ENCODE assay signal across 27 mouse cellular contexts in genomic region chr1:86006040-86006439, GRCm38 (mm10). TPM values are rescaled to one million over a fixed set of nuclear protein-coding genes. Genes with fewer than 3 reads are reported as not detected.
DNase-seq lines count a peak whose midpoint lies in the region; TF ChIP-seq lines count a peak whose summit lies in the region.
"Had no signal": no experiment of that assay in that cellular context is flagged by ENCODE, and none has a peak within 500 bp of the region (broad histone marks: within the 10 kb centered on the region; RNA-seq: fewer than 3 reads in every experiment).

No protein-coding gene starts in this region.

- no peaks in the 10 kb centered on the region for H3K9me3 ChIP-seq in CH12.LX (replicated peaks; ENCODE audit: low read length)
- H3K9me3 ChIP-seq: embryonic facial prominence, embryonic 10.5 days; embryonic facial prominence, embryonic 12.5 days; forebrain, embryonic 13.5 days; forebrain, embryonic 15.5 days had no signal

- H3K4me1 ChIP-seq in CH12.LX (ENCODE audit: control insufficient read depth in 1 of 2, insufficient read depth in 2 of 2): peaks cover 20 to 27% of the 10 kb centered on the region in 2 experiments
- H3K4me1 ChIP-seq: embryonic facial prominence, embryonic 12.5 days had no signal

- DNase-seq in heart, adult 11 months: peak; percentile 28
- DNase-seq in heart, adult 18-20 months: no peak
- DNase-seq in CH12.LX (ENCODE audit: extremely low read depth): peak; percentile 82
- DNase-seq in induced T-regulatory cell, adult 2 months (ENCODE audit: low read depth): peak; percentile 82
- DNase-seq in T-cell, adult 2 months (ENCODE audit: low spot score): no peak
- DNase-seq in urinary bladder, postnatal 36 days (ENCODE audit: low spot score in 2 of 2): no peak
- DNase-seq: adrenal gland, adult 2 months; adrenal gland, postnatal 10 days; adrenal gland, postnatal 25 days; cerebellum, adult 11 months; cerebellum, adult 18-20 months; cerebellum, adult 8-10 months; cerebellum, adult 9-11 months; cerebellum, postnatal 14 days; cerebellum, postnatal 36 days; forebrain, postnatal 0 days had no signal

- no peaks in the 10 kb centered on the region for H3K27me3 ChIP-seq in CH12.LX (replicated peaks)
- H3K27me3 ChIP-seq: embryonic facial prominence, embryonic 12.5 days; forebrain, embryonic 13.5 days; forebrain, embryonic 15.5 days had no signal

- H3K36me3 ChIP-seq in CH12.LX (replicated peaks in 1 of 2; ENCODE audit: control insufficient read depth in 1 of 2, insufficient read depth in 1 of 2, low read length in 1 of 2): no peaks in the 10 kb centered on the region
- H3K36me3 ChIP-seq: embryonic facial prominence, embryonic 10.5 days; embryonic facial prominence, embryonic 12.5 days; forebrain, embryonic 15.5 days had no signal

- dilution Hi-C loops in CH12.LX (cut with MboI; ENCODE audit: extremely low pct_ligation_motif_present, extremely low pct_unique_long_range_greater_than_20kb, low sequenced_read_pairs): no loop called here

- 0 out of 2 replicates have a peak, but pooled peaks have one; percentile 39 for TF ChIP-seq POLR2A in CH12.LX (IDR thresholded peaks at IDR 0.05; ENCODE audit: low read depth, low read length)

- H3K27ac ChIP-seq in CH12.LX (ENCODE audit: insufficient read depth, low read depth): peak overlapping the region; percentile 27
- H3K27ac ChIP-seq: embryonic facial prominence, embryonic 10.5 days; embryonic facial prominence, embryonic 12.5 days; forebrain, embryonic 13.5 days; forebrain, embryonic 15.5 days had no signal

- TF ChIP-seq CTCF in CH12.LX (conservative IDR thresholded peaks at IDR 0.05 in 1 of 2, IDR thresholded peaks at IDR 0.05 in 1 of 2; ENCODE audit: low read depth in 2 of 2, low read length in 2 of 2): no peak

- no peak overlapping the region for H3K4me3 ChIP-seq in CH12.LX (replicated peaks in 1 of 3; ENCODE audit: low read depth in 2 of 3, low read length in 2 of 3, poor library complexity in 1 of 3)
- H3K4me3 ChIP-seq: embryonic facial prominence, embryonic 10.5 days; embryonic facial prominence, embryonic 12.5 days; forebrain, embryonic 13.5 days; forebrain, embryonic 15.5 days had no signal

- in situ Hi-C loops in CH12.LX (cut with MboI; ENCODE audit: low pct_ligation_motif_present, low pct_unique_long_range_greater_than_20kb, low sequenced_read_pairs): loop anchor here (5.0 kb wide), 4 partner anchors 44 to 254 kb away; partner anchors contain the start of gene Gpr55

- H3K9ac ChIP-seq in CH12.LX (ENCODE audit: insufficient read depth, low read depth): no peak overlapping the region
- H3K9ac ChIP-seq: embryonic facial prominence, embryonic 12.5 days; forebrain, embryonic 13.5 days; forebrain, embryonic 15.5 days; forebrain, postnatal 0 days had no signal

- TF ChIP-seq EP300 in CH12.LX (IDR thresholded peaks at IDR 0.05; ENCODE audit: low read length): peak; percentile 73

- H3K4me2 ChIP-seq in CH12.LX (ENCODE audit: insufficient read depth, low read depth, poor library complexity, severe bottlenecking): peak overlapping the region; percentile 8; the same call in 1 of the 2 replicates
- H3K4me2 ChIP-seq: embryonic facial prominence, embryonic 12.5 days; forebrain, embryonic 13.5 days; forebrain, embryonic 15.5 days had no signal

- no peaks in the 10 kb centered on the region for H3K79me2 ChIP-seq in CH12.LX (replicated peaks; ENCODE audit: control insufficient read depth, extremely low read depth, insufficient read depth, poor library complexity, severe bottlenecking)

- no peak; the same call in none of the 2 replicates for TF ChIP-seq RAD21 in CH12.LX (IDR thresholded peaks at IDR 0.05; ENCODE audit: low read depth, low read length)

TF ChIP-seq in CH12.LX, 34 proteins besides CTCF, POLR2A, EP300 and RAD21:
- TF ChIP-seq ETS1 (conservative IDR thresholded peaks at IDR 0.05; ENCODE audit: low read depth, low read length) (peak; percentile 52; the same call in 1 of the 2 replicates), ZNF384 (IDR thresholded peaks at IDR 0.05; ENCODE audit: low read depth, low read length) (peak; percentile 30; the same call in 1 of the 2 replicates), USF2 (conservative IDR thresholded peaks at IDR 0.05; ENCODE audit: low read depth, low read length) (no peak), CHD2 (IDR thresholded peaks at IDR 0.05; ENCODE audit: low read length) (no peak), IRF4 (IDR thresholded peaks at IDR 0.05; ENCODE audit: low read depth, low read length) (peak; percentile 92), POLR2AphosphoS2 (IDR thresholded peaks at IDR 0.05; ENCODE audit: low read depth, low read length) (no peak), KAT2A (IDR thresholded peaks at IDR 0.05; ENCODE audit: insufficient replicate concordance, low read length) (0 out of 2 replicates have a peak, but pooled peaks have one; percentile 51), BHLHE40 (IDR thresholded peaks at IDR 0.05; ENCODE audit: low read depth, low read length) (peak; percentile 72), RCOR1 (conservative IDR thresholded peaks at IDR 0.05; ENCODE audit: low read depth, low read length) (0 out of 2 replicates have a peak, but pooled peaks have one; percentile 48), TCF12 (IDR thresholded peaks at IDR 0.05; ENCODE audit: low read depth, low read length) (peak; percentile 53), ZC3H11A (IDR thresholded peaks at IDR 0.05; ENCODE audit: low read depth, low read length) (no peak), MAX (IDR thresholded peaks at IDR 0.05; ENCODE audit: low read length) (peak; percentile 68; the same call in 1 of the 2 replicates), CHD1 (IDR thresholded peaks at IDR 0.05; ENCODE audit: low read depth, low read length) (no peak), MEF2A (IDR thresholded peaks at IDR 0.05; ENCODE audit: borderline replicate concordance, low read depth, low read length) (peak; percentile 41; the same call in 1 of the 2 replicates), JUN (IDR thresholded peaks at IDR 0.05; ENCODE audit: insufficient read depth, low read depth, low read length) (peak; percentile 51; the same call in 1 of the 2 replicates), JUND (conservative IDR thresholded peaks at IDR 0.05; ENCODE audit: low read depth, low read length) (peak; percentile 77), USF1 (IDR thresholded peaks at IDR 0.05; ENCODE audit: low read depth, low read length) (no peak), UBTF (IDR thresholded peaks at IDR 0.05; ENCODE audit: low read depth, low read length) (no peak), SIN3A (IDR thresholded peaks at IDR 0.05; ENCODE audit: low read length) (peak; percentile 60; the same call in 1 of the 2 replicates), ELF1 (IDR thresholded peaks at IDR 0.05; ENCODE audit: low read depth, low read length) (no peak), E2F4 (IDR thresholded peaks at IDR 0.05; ENCODE audit: insufficient replicate concordance, low read depth, low read length) (0 out of 2 replicates have a peak, but pooled peaks have one; percentile 40), NRF1 (IDR thresholded peaks at IDR 0.05; ENCODE audit: low read depth, low read length) (peak; percentile 32; the same call in 1 of the 2 replicates), ZKSCAN1 (IDR thresholded peaks at IDR 0.05; ENCODE audit: borderline replicate concordance, low read depth, low read length) (no peak), MXI1 (IDR thresholded peaks at IDR 0.05; ENCODE audit: low read depth, low read length) (peak; percentile 42; the same call in 1 of the 2 replicates), MAZ (IDR thresholded peaks at IDR 0.05; ENCODE audit: low read depth, low read length) (no peak; the same call in 1 of the 2 replicates), MAFK (IDR thresholded peaks at IDR 0.05; ENCODE audit: insufficient replicate concordance, low read length) (peak; percentile 59; the same call in 1 of the 2 replicates), GABPA (IDR thresholded peaks at IDR 0.05; ENCODE audit: insufficient replicate concordance, low read depth, low read length) (no peak), ZMIZ1 (IDR thresholded peaks at IDR 0.05; ENCODE audit: low read depth, low read length) (no peak), TBP (conservative IDR thresholded peaks at IDR 0.05; ENCODE audit: low read depth, low read length) (0 out of 2 replicates have a peak, but pooled peaks have one; percentile 25), MYC (IDR thresholded peaks at IDR 0.05; ENCODE audit: low read depth, low read length) (0 out of 2 replicates have a peak, but pooled peaks have one; percentile 54), PAX5 (IDR thresholded peaks at IDR 0.05; ENCODE audit: low read length) (no peak), NELFE (IDR thresholded peaks at IDR 0.05; ENCODE audit: low read depth, low read length) (peak; percentile 48; the same call in 1 of the 2 replicates), SMC3 (IDR thresholded peaks at IDR 0.05; ENCODE audit: low read depth, low read length) (peak; percentile 23), HCFC1 (IDR thresholded peaks at IDR 0.05; ENCODE audit: low read depth, low read length) (peak; percentile 39; the same call in 1 of the 2 replicates)

RNA-seq across cellular contexts. Expression of gene Spata3, which starts 10.6 kb away (rescaled TPM):
- not detected for total RNA-seq in heart, adult 18-20 months (2021)
- total RNA-seq in CH12.LX (2012; rRNA removed) (not detected in 2 replicates), CH12.LX (2014; rRNA removed) (not detected in 2 replicates)
- polyA plus RNA-seq in CH12.LX (2012; ENCODE audit: insufficient read length, low read depth): not detected in 2 replicates
- total RNA-seq: adrenal gland, adult 2 months; adrenal gland, postnatal 10 days; adrenal gland, postnatal 25 days; adrenal gland, postnatal 4 days; common myeloid progenitor, adult 5-6 weeks; ES-E14; forebrain, postnatal 0 days; MEL had no signal
- polyA plus RNA-seq: adrenal gland, adult 2 months; C2C12; embryonic facial prominence, embryonic 10.5 days; embryonic facial prominence, embryonic 12.5 days; embryonic facial prominence, embryonic 14.5 days; forebrain, embryonic 11.5 days; forebrain, embryonic 13.5 days had no signal

RNA-seq across cellular contexts. Expression of gene 2810459M11Rik, which starts 39.6 kb away (rescaled TPM):
- not detected for total RNA-seq in heart, adult 18-20 months (2021)
- not detected in 2 replicates for total RNA-seq in CH12.LX (2012; rRNA removed)
- total RNA-seq in CH12.LX (2014; rRNA removed): not detected in 2 replicates
- not detected in 2 replicates for polyA plus RNA-seq in CH12.LX (2012; ENCODE audit: insufficient read length, low read depth)
- total RNA-seq: MEL had no signal
- polyA plus RNA-seq: C2C12 had no signal

RNA-seq across cellular contexts. Expression of gene Gpr55, which starts 45.2 kb away (rescaled TPM):
- under 1 TPM in 1 of 2 experiments, not detected in 1; 0.10 TPM for total RNA-seq in heart, adult 18-20 months (2021)
- 24.3 and 25.6 TPM in 2 replicates for total RNA-seq in CH12.LX (2012; rRNA removed)
- 16.2 and 16.4 TPM in 2 replicates for total RNA-seq in CH12.LX (2014; rRNA removed)
- 17.3 and 20.3 TPM in 2 replicates for polyA plus RNA-seq in CH12.LX (2012; ENCODE audit: insufficient read length, low read depth)
- total RNA-seq: common myeloid progenitor, adult 5-6 weeks had no signal
- polyA plus RNA-seq: C2C12; embryonic facial prominence, embryonic 10.5 days; embryonic facial prominence, embryonic 14.5 days; forebrain, embryonic 11.5 days; forebrain, embryonic 13.5 days had no signal

RNA-seq across cellular contexts. Expression of gene Psmd1, which starts 58.1 kb away (rescaled TPM):
- total RNA-seq in heart, adult 18-20 months (2021): 100 to 1,000 TPM; 102 to 109 TPM
- total RNA-seq in CH12.LX (2012; rRNA removed): 87.6 and 129 TPM in 2 replicates
- total RNA-seq in CH12.LX (2014; rRNA removed): 134 and 156 TPM in 2 replicates
- polyA plus RNA-seq in CH12.LX (2012; ENCODE audit: insufficient read length, low read depth): 191 and 196 TPM in 2 replicates

Comparison
In these comparisons a context has a peak if more than half of its experiments do, and no peak if none do; other contexts are left out.
1. DNase-seq: peak in heart, adult 11 months (single experiment), CH12.LX (single experiment) and induced T-regulatory cell, adult 2 months (single experiment); none in heart, adult 18-20 months (0 of 2), T-cell, adult 2 months (single experiment) and urinary bladder, postnatal 36 days (0 of 2).
2. RNA of gene Gpr55, which starts 45.2 kb away (total RNA-seq): 16.2 to 25.6 TPM in CH12.LX; 0.10 TPM in heart, adult 18-20 months; every median in the first group is over 10 times any median in the second.